Mouse (Mus musculus) limb, embryonic 15.5 days (tissue): ENCODE measurements around the gene Zfp963. TPM values are rescaled to one million over a fixed set of nuclear protein-coding genes. Genes with fewer than 3 reads are reported as not detected.
A peak's percentile ranks its signal among the peaks of the same experiment; 100 is the strongest.

Experiments
- ATAC-seq: fragments of 200-750 bp; cut with Nextera tagmentation; 2 replicates; pipeline ENCODE4 v1.8.0; 2017; ENCODE audit warnings: low read depth, moderate TSS enrichment; ENCODE audit not compliant: insufficient number of reproducible peaks, low FRiP score, low TSS enrichment
- H3K27ac ChIP-seq: fragments of 300-500 bp; sonication (generic); 2 replicates; pipeline ENCODE4 v1.5.1; 2015; ENCODE audit warnings: moderate library complexity, mild to moderate bottlenecking, inconsistent platforms
- H3K27me3 ChIP-seq: fragments of 300-500 bp; sonication (generic); 2 replicates; pipeline ENCODE4 v1.6.1; 2015; ENCODE audit warnings: inconsistent platforms
- H3K36me3 ChIP-seq: fragments of 300-500 bp; sonication (generic); 2 replicates; pipeline ENCODE4 v1.6.1; 2015; ENCODE audit warnings: inconsistent platforms
- H3K4me1 ChIP-seq: fragments of 300-500 bp; sonication (generic); 2 replicates; pipeline ENCODE4 v1.6.1; 2015; ENCODE audit warnings: inconsistent platforms
- H3K4me2 ChIP-seq: fragments of 300-500 bp; sonication (generic); 2 replicates; pipeline ENCODE4 v1.6.1; 2015; ENCODE audit warnings: mild to moderate bottlenecking, inconsistent platforms
- H3K4me3 ChIP-seq: fragments of 300-500 bp; sonication (generic); 2 replicates; pipeline ENCODE4 v1.5.1; 2015; ENCODE audit warnings: mild to moderate bottlenecking, inconsistent platforms
- H3K9ac ChIP-seq: fragments of 300-500 bp; sonication (generic); 2 replicates; pipeline ENCODE4 v1.6.1; 2015; ENCODE audit warnings: inconsistent platforms
- H3K9me3 ChIP-seq: fragments of 300-500 bp; sonication (generic); 2 replicates; pipeline ENCODE4 v1.6.1; 2016; ENCODE audit warnings: inconsistent platforms
- WGBS: fragments of 180-500 bp; shearing (Covaris S2); methylation state at CpG from one replicate; pipeline ENCODE4 v1.1.7; 2015; 5-methylcytosine and 5-hydroxymethylcytosine counted together
- polyA plus RNA-seq: library from polyadenylated mRNA; unstranded; fragments of >200 nt; fragmentation: Nextera tagmentation; extraction: Ambion mirVana; gene quantifications from 2 replicates; pipeline ENCODE4 v1.2.1, GENCODE M21; 2015

Gene Zfp963
- polyA plus RNA-seq, 1 experiment from 2014 or later, result 7.2 TPM

GRCm38 (mm10) chr8:69789105-69789504, 39.3 kb upstream of the Zfp963 start:
- WGBS, result 85% methylated on average over 5 of the region's 5 CpGs
- H3K27me3 ChIP-seq, result no peaks in the 10 kb centered on the region
- peaks cover 17% of the 10 kb centered on the region for H3K4me1 ChIP-seq
- no peak overlapping the region for H3K4me2 ChIP-seq
- no peak for ATAC-seq
- H3K36me3 ChIP-seq, result peaks cover 7% of the 10 kb centered on the region
- H3K4me3 ChIP-seq, result no peak overlapping the region
- H3K9me3 ChIP-seq, result no peaks in the 10 kb centered on the region
- H3K27ac ChIP-seq, result no peak overlapping the region
- no peak overlapping the region for H3K9ac ChIP-seq

- Histone ChIP-seq H3K27ac (no peak overlapping the region), H3K4me2 (no peak overlapping the region), H3K36me3 (no peaks in the 10 kb centered on the region), H3K27me3 (no peaks in the 10 kb centered on the region), H3K4me1 (peaks cover 13% of the 10 kb centered on the region), H3K9ac (no peak overlapping the region), H3K4me3 (no peak overlapping the region), H3K9me3 (no peaks in the 10 kb centered on the region)
- 67% methylated on average over 12 of the region's 12 CpGs for WGBS
- no peak for ATAC-seq
Observed at GRCm38 (mm10) chr8:69777111-69777510, 27.3 kb upstream of the Zfp963 start.

- H3K4me3 ChIP-seq, result peak overlapping the region; percentile 74
- H3K4me1 ChIP-seq, result peaks cover 17% of the 10 kb centered on the region
- peak overlapping the region; percentile 36 for H3K4me2 ChIP-seq
- peaks cover 3% of the 10 kb centered on the region; the same call in 1 of the 2 replicates for H3K36me3 ChIP-seq
- no peaks in the 10 kb centered on the region for H3K27me3 ChIP-seq
- WGBS, result 40% methylated on average over 2 of the region's 2 CpGs
- no peak for ATAC-seq
- peak overlapping the region; percentile 100; the same call in 1 of the 2 replicates for H3K27ac ChIP-seq
- no peaks in the 10 kb centered on the region for H3K9me3 ChIP-seq
- H3K9ac ChIP-seq, result no peak overlapping the region
Observed at GRCm38 (mm10) chr8:69775149-69775534, 25.4 kb upstream of the Zfp963 start.

- H3K4me2 ChIP-seq, result peak within 1 kb of the TSS; percentile 50
- H3K27me3 ChIP-seq, result no peaks in the 10 kb centered on the region
- H3K27ac ChIP-seq, result peak within 1 kb of the TSS; percentile 100
- peaks cover 8% of the 10 kb centered on the region; the same call in 1 of the 2 replicates for H3K36me3 ChIP-seq
- WGBS, result under 1% methylated on average over 41 of the region's 41 CpGs
- peak within 1 kb of the TSS; percentile 74 for H3K4me3 ChIP-seq
- H3K9ac ChIP-seq, result peak within 1 kb of the TSS; percentile 94
- no peaks in the 10 kb centered on the region for H3K9me3 ChIP-seq
- peak; percentile 99 for ATAC-seq
- H3K4me1 ChIP-seq, result peaks cover 17% of the 10 kb centered on the region
Observed at GRCm38 (mm10) chr8:69774503-69775148, 24.9 kb upstream of the Zfp963 start, which contains the start of gene Gm20422. Gm20422 (minus strand) TSS chr8:69774886.

GRCm38 (mm10) chr8:69772106-69772505, 22.3 kb upstream of the Zfp963 start:
- Histone ChIP-seq H3K27ac (no peak overlapping the region), H3K4me2 (no peak overlapping the region), H3K9me3 (no peaks in the 10 kb centered on the region), H3K4me1 (peaks cover 17% of the 10 kb centered on the region), H3K9ac (no peak overlapping the region), H3K36me3 (peaks cover 31% of the 10 kb centered on the region), H3K4me3 (no peak overlapping the region), H3K27me3 (no peaks in the 10 kb centered on the region)
- ATAC-seq, result no peak
- 73% methylated on average over 2 of the region's 2 CpGs for WGBS

GRCm38 (mm10) chr8:69771221-69771620, 21.5 kb upstream of the Zfp963 start:
- H3K9me3 ChIP-seq, result no peaks in the 10 kb centered on the region
- no peaks in the 10 kb centered on the region for H3K27me3 ChIP-seq
- no peak overlapping the region for H3K4me2 ChIP-seq
- WGBS, result 68% methylated on average over 9 of the region's 9 CpGs
- no peak overlapping the region for H3K27ac ChIP-seq
- H3K4me1 ChIP-seq, result peaks cover 17% of the 10 kb centered on the region
- no peak for ATAC-seq
- H3K4me3 ChIP-seq, result no peak overlapping the region
- H3K9ac ChIP-seq, result no peak overlapping the region
- peaks cover 40% of the 10 kb centered on the region for H3K36me3 ChIP-seq

GRCm38 (mm10) chr8:69761814-69762445, 12.2 kb upstream of the Zfp963 start:
- no peak overlapping the region for H3K9ac ChIP-seq
- H3K4me2 ChIP-seq, result no peak overlapping the region
- no peak overlapping the region for H3K4me3 ChIP-seq
- H3K4me1 ChIP-seq, result no peaks in the 10 kb centered on the region
- H3K9me3 ChIP-seq, result no peaks in the 10 kb centered on the region
- no peak overlapping the region for H3K27ac ChIP-seq
- no peak for ATAC-seq
- WGBS, result 89% methylated on average over 4 of the region's 4 CpGs
- no peaks in the 10 kb centered on the region for H3K27me3 ChIP-seq
- H3K36me3 ChIP-seq, result peaks cover 67% of the 10 kb centered on the region

- Histone ChIP-seq H3K27ac (no peak overlapping the region), H3K4me3 (no peak overlapping the region), H3K27me3 (no peaks in the 10 kb centered on the region), H3K9ac (no peak overlapping the region), H3K4me2 (no peak overlapping the region), H3K9me3 (no peaks in the 10 kb centered on the region), H3K36me3 (peaks cover 36% of the 10 kb centered on the region), H3K4me1 (no peaks in the 10 kb centered on the region)
- ATAC-seq, result no peak
- WGBS, result 94% methylated on average over 5 of the region's 5 CpGs
Observed at GRCm38 (mm10) chr8:69758316-69758715, 8.5 kb upstream of the Zfp963 start.

GRCm38 (mm10) chr8:69752437-69752836, 2.7 kb upstream of the Zfp963 start:
- Histone ChIP-seq H3K27ac (no peak overlapping the region), H3K9me3 (no peaks in the 10 kb centered on the region), H3K9ac (no peak overlapping the region), H3K36me3 (peaks cover 5% of the 10 kb centered on the region), H3K4me1 (peaks cover 6% of the 10 kb centered on the region), H3K27me3 (no peaks in the 10 kb centered on the region), H3K4me3 (no peak overlapping the region), H3K4me2 (no peak overlapping the region)
- no peak for ATAC-seq
- WGBS, result 98% methylated on average over 2 of the region's 2 CpGs

GRCm38 (mm10) chr8:69741231-69741630, 8.5 kb downstream of the Zfp963 start:
- peaks cover 27% of the 10 kb centered on the region for H3K36me3 ChIP-seq
- H3K27me3 ChIP-seq, result no peaks in the 10 kb centered on the region
- no peak overlapping the region for H3K9ac ChIP-seq
- H3K27ac ChIP-seq, result no peak overlapping the region
- H3K4me2 ChIP-seq, result no peak overlapping the region
- no peaks in the 10 kb centered on the region for H3K9me3 ChIP-seq
- H3K4me3 ChIP-seq, result no peak overlapping the region
- H3K4me1 ChIP-seq, result no peaks in the 10 kb centered on the region
- no peak for ATAC-seq
- WGBS, result 78% methylated on average over 2 of the region's 2 CpGs

- Histone ChIP-seq H3K4me1 (no peaks in the 10 kb centered on the region), H3K27ac (no peak overlapping the region), H3K4me3 (no peak overlapping the region), H3K36me3 (peaks cover 27% of the 10 kb centered on the region), H3K9me3 (no peaks in the 10 kb centered on the region), H3K9ac (no peak overlapping the region), H3K4me2 (no peak overlapping the region), H3K27me3 (no peaks in the 10 kb centered on the region)
- no peak for ATAC-seq
- 88% methylated on average over 6 of the region's 6 CpGs for WGBS
Observed at GRCm38 (mm10) chr8:69740763-69741162, 9.0 kb downstream of the Zfp963 start.

GRCm38 (mm10) chr8:69735495-69735894, 14.3 kb downstream of the Zfp963 start:
- no peaks in the 10 kb centered on the region for H3K4me1 ChIP-seq
- no peaks in the 10 kb centered on the region for H3K27me3 ChIP-seq
- 60% methylated on average over 1 of the region's 1 CpGs for WGBS
- H3K9me3 ChIP-seq, result no peaks in the 10 kb centered on the region
- H3K4me3 ChIP-seq, result no peak overlapping the region
- ATAC-seq, result no peak
- no peak overlapping the region for H3K27ac ChIP-seq
- H3K4me2 ChIP-seq, result no peak overlapping the region
- no peaks in the 10 kb centered on the region for H3K36me3 ChIP-seq
- H3K9ac ChIP-seq, result no peak overlapping the region
